Mouse (Mus musculus): ENCODE measurements around the gene Nsfl1c. TPM values are rescaled to one million over a fixed set of nuclear protein-coding genes. Genes with fewer than 3 reads are reported as not detected.

Nsfl1c gene
- polyA plus RNA-seq, 1 experiment from 2014 or later, result 276 TPM

Other genes with a start within 250 kb of the Nsfl1c start
- not detected in 2 replicates for gene 4921509C19Rik, start 18.0 kb upstream of the Nsfl1c start, polyA plus RNA-seq (2015; fragmentation: Nextera tagmentation; extraction: Ambion mirVana)
- gene Fkbp1a, start 48.3 kb downstream of the Nsfl1c start, polyA plus RNA-seq (2015; fragmentation: Nextera tagmentation; extraction: Ambion mirVana), result 587 and 616 TPM in 2 replicates
- gene Sdcbp2, start 78.4 kb downstream of the Nsfl1c start, polyA plus RNA-seq (2015; fragmentation: Nextera tagmentation; extraction: Ambion mirVana), result 0.54 and 0.90 TPM in 2 replicates
- 14.1 and 16.6 TPM in 2 replicates for gene Snph, start 138.4 kb downstream of the Nsfl1c start, polyA plus RNA-seq (2015; fragmentation: Nextera tagmentation; extraction: Ambion mirVana)
- gene Rad21l, start 174.4 kb downstream of the Nsfl1c start, polyA plus RNA-seq (2015; fragmentation: Nextera tagmentation; extraction: Ambion mirVana), result 0.19 TPM in 1 of 2 replicates, not detected in the other
- gene Tmem74b, start 207.8 kb downstream of the Nsfl1c start, polyA plus RNA-seq (2015; fragmentation: Nextera tagmentation; extraction: Ambion mirVana), result 20.6 and 22.1 TPM in 2 replicates